Mouse (Mus musculus) bone marrow, adult 2 months (tissue): Measurements from ENCODE around the gene Mybpc3. TPM values are rescaled to one million over a fixed set of nuclear protein-coding genes. Genes with fewer than 3 reads are reported as not detected.

Source experiments
- H3K27ac ChIP-seq: fragments of 200-500 bp; 2 replicates; pipeline ENCODE4 v1.5.1; 2012; ENCODE audit warnings: low read depth, mild to moderate bottlenecking, control low read depth, inconsistent platforms, low read length; ENCODE audit not compliant: control insufficient read depth, poor library complexity, insufficient read depth
- H3K4me1 ChIP-seq: fragments of 200-500 bp; 2 replicates; pipeline ENCODE4 v1.6.1; 2011; ENCODE audit warnings: low read length; ENCODE audit not compliant: control insufficient read depth, insufficient read depth
- H3K4me3 ChIP-seq: fragments of 200-500 bp; replicated peaks from 2 replicates; pipeline ENCODE3; 2011; ENCODE audit warnings: mild to moderate bottlenecking, low read depth, low read length, control low read depth; ENCODE audit not compliant: control insufficient read depth
- CTCF ChIP-seq: fragments of 200-500 bp; IDR thresholded peaks from 2 replicates; pipeline ENCODE4 v1.5.1; 2011; ENCODE audit warnings: low read length, control low read depth; ENCODE audit not compliant: control insufficient read depth, insufficient read depth
- POLR2A ChIP-seq: fragments of 200-500 bp; IDR thresholded peaks from 2 replicates; pipeline ENCODE4 v1.6.1; 2011; ENCODE audit warnings: low read depth, mild to moderate bottlenecking, control low read depth, low read length, borderline replicate concordance; ENCODE audit not compliant: control insufficient read depth
- WGBS: fragments of 180-500 bp; shearing (Covaris S2); methylation state at CpG from one replicate; pipeline ENCODE4 v1.1.7; 2018; 5-methylcytosine and 5-hydroxymethylcytosine counted together
- polyA plus RNA-seq: library from polyadenylated mRNA; stranded (reverse); fragments of >200 nt; gene quantifications from 2 replicates; pipeline ENCODE4 v1.2.4, GENCODE M21; 2011; ENCODE audit warnings: low replicate concordance; ENCODE audit not compliant: missing spikeins, insufficient read depth, insufficient read length

The Mybpc3 gene
- polyA plus RNA-seq, 1 experiment = 1.1 TPM

- TF ChIP-seq CTCF (no peak), POLR2A (no peak)
- 53% methylated on average over 11 of the region's 11 CpGs for WGBS
- Histone ChIP-seq H3K27ac (no peak overlapping the region), H3K4me3 (no peak overlapping the region), H3K4me1 (no peaks in the 10 kb centered on the region)
Measured at GRCm38 (mm10) chr2:91136513-91137412, 18.8 kb downstream of the Mybpc3 start.

- no peak for TF ChIP-seq CTCF
- no peak for TF ChIP-seq POLR2A
- WGBS = 70% methylated on average over 6 of the region's 6 CpGs
Measured at GRCm38 (mm10) chr2:91137481-91137880, 19.5 kb downstream of the Mybpc3 start.

GRCm38 (mm10) chr2:91139311-91139710, 21.4 kb downstream of the Mybpc3 start:
- Histone ChIP-seq H3K4me1 (no peaks in the 10 kb centered on the region), H3K27ac (no peak overlapping the region), H3K4me3 (no peak overlapping the region)
- no peak for TF ChIP-seq CTCF
- TF ChIP-seq POLR2A = no peak
- 78% methylated on average over 5 of the region's 5 CpGs for WGBS

More at GRCm38 (mm10) chr2:91137481-91137880, 19.5 kb downstream of the Mybpc3 start:
- no peak overlapping the region for H3K27ac ChIP-seq
- H3K4me3 ChIP-seq = no peak overlapping the region
- no peaks in the 10 kb centered on the region for H3K4me1 ChIP-seq

- Histone ChIP-seq H3K4me1 (no peaks in the 10 kb centered on the region), H3K27ac (no peak overlapping the region), H3K4me3 (no peak overlapping the region)
- no peak for TF ChIP-seq POLR2A
- no peak for TF ChIP-seq CTCF
- WGBS = 92% methylated on average over 8 of the region's 8 CpGs
Measured at GRCm38 (mm10) chr2:91139764-91140163, 21.8 kb downstream of the Mybpc3 start.

GRCm38 (mm10) chr2:91142920-91143319, 25.0 kb downstream of the Mybpc3 start:
- TF ChIP-seq CTCF (no peak), POLR2A (no peak)
- Histone ChIP-seq H3K4me3 (no peak overlapping the region), H3K4me1 (no peaks in the 10 kb centered on the region), H3K27ac (no peak overlapping the region)
- 76% methylated on average over 6 of the region's 6 CpGs for WGBS

- 95% methylated on average over 11 of the region's 11 CpGs for WGBS
- Histone ChIP-seq H3K4me3 (no peak overlapping the region), H3K4me1 (no peaks in the 10 kb centered on the region), H3K27ac (no peak overlapping the region)
- TF ChIP-seq POLR2A (no peak), CTCF (no peak)
Measured at GRCm38 (mm10) chr2:91143401-91143800, 25.5 kb downstream of the Mybpc3 start.

- TF ChIP-seq POLR2A (no peak), CTCF (no peak)
- no peak overlapping the region for H3K4me3 ChIP-seq
Measured at GRCm38 (mm10) chr2:91148101-91148500, 30.2 kb downstream of the Mybpc3 start.

GRCm38 (mm10) chr2:91151331-91151730, 33.4 kb downstream of the Mybpc3 start:
- Histone ChIP-seq H3K27ac (no peak overlapping the region), H3K4me1 (no peaks in the 10 kb centered on the region), H3K4me3 (no peak overlapping the region)
- no peak for TF ChIP-seq POLR2A
- TF ChIP-seq CTCF = no peak
- 79% methylated on average over 1 of the region's 1 CpGs for WGBS

More at GRCm38 (mm10) chr2:91148101-91148500, 30.2 kb downstream of the Mybpc3 start:
- Histone ChIP-seq H3K4me1 (no peaks in the 10 kb centered on the region), H3K27ac (no peak overlapping the region)
